Mouse (Mus musculus) embryonic fibroblast, embryonic 13.5 days (primary cell): ENCODE measurements at regions not wholly inside any gene's neighbourhood (a gene's known extent, or its start where the extent isn't known, plus 50 kb on each side); places are given as distances from the start of the nearest gene placed in this dataset.

Experiments used
- CTCF ChIP-seq: IDR thresholded peaks from 2 replicates; pipeline ENCODE4 v1.5.1; 2011; ENCODE audit warnings: mild to moderate bottlenecking, control low read depth, low read length, moderate library complexity, borderline replicate concordance; ENCODE audit not compliant: insufficient read depth
- POLR2A ChIP-seq: IDR thresholded peaks from 2 replicates; pipeline ENCODE4 v1.6.1; 2011; ENCODE audit warnings: low read depth, mild to moderate bottlenecking, control low read depth, low read length, moderate library complexity

DNA sequence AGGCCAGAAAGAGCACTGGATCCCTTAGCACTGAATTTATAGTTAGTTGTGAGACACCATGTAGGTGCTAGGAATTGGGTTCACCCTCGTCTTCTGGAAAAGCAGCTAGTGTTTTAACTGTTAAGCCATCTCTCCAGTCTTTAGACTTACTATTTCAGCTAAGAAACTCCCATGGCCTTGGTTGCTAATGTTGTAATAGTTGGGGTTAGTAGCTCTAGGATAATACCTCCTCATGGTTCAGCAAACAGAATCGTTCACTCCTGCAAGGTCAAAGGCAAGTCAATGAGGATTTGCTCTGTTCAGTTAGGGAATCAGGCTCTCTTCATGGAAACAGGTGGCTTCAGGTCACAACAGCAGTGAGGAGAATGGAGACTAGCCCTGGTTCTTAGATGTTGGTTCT lies 118.7 kb upstream of the Kbtbd8 start:
- no peak for TF ChIP-seq CTCF
- TF ChIP-seq POLR2A = no peak
